Mouse (Mus musculus): Measurements from ENCODE around the gene R3hdm2.

GRCm38 (mm10) chr10:127519903-127520713 lies 140.0 kb downstream of the R3hdm2 start:
- TF ChIP-seq CTCF (IDR thresholded peaks at IDR 0.05; ENCODE audit: borderline replicate concordance, insufficient read depth, low read length) (no peak), POLR2A (IDR thresholded peaks at IDR 0.05; ENCODE audit: low read depth, low read length) (no peak)
